Mouse (Mus musculus) bone marrow macrophage, adult 2 months (primary cell): ENCODE results near the gene Syt6.

ENCODE experiments used
- CTCF ChIP-seq: IDR thresholded peaks from 2 replicates; pipeline ENCODE4 v1.5.1; 2012; ENCODE audit warnings: low read depth, mild to moderate bottlenecking, low read length, moderate library complexity
- POLR2A ChIP-seq: IDR thresholded peaks from 2 replicates; pipeline ENCODE4 v1.6.1; 2012; ENCODE audit warnings: mild to moderate bottlenecking, low read depth, low read length, borderline replicate concordance

DNA sequence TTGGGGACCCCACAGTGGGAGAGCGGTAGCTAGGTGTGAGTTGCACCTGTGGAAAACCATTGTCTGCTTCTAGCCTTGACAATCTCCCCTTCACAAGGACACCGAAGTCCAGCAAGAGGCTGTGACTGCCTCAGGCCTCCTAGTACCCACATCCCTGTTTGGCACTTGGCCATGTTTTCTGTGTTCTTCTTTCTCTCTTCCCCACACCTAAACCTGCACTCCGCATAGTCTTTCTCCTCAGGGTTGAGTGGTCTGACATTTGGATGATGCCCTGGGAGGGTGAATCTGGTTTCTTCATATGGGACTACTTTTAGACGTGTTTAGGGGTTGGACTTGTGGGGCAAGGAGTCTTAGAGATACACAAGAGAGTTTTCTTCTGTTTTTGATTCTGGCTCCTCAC is 2.5 kb upstream of the Syt6 start:
- TF ChIP-seq CTCF (no peak), POLR2A (no peak)
